Mouse (Mus musculus): ENCODE results near the gene Emp3.

DNA sequence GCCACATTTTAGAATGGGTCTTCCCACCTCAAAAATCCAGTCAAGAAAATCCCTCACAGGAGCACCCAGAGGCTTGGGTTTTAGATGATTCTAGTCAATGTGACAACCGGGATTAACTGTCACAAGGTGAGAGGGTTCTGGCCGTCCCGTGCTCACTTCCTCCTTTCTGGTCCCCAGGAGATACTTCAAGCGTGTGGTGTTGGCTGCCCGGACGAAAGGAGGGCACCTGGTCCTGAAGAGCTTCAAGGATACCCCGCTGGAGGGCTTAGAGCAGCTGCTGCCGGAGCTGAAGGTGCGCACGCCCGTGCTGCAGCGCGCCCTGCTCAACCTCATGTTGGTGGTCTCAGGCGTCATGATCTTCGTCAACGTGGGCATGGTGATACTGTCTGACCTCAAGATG, 12.1 kb downstream of the Emp3 start:
- no peak for TF ChIP-seq NELFE (IDR thresholded peaks at IDR 0.05; ENCODE audit: low read depth, low read length)
- no peak for TF ChIP-seq POLR2A (IDR thresholded peaks at IDR 0.05; ENCODE audit: low read depth, low read length)
- TF ChIP-seq EP300 (IDR thresholded peaks at IDR 0.05; ENCODE audit: low read length): no peak
- TF ChIP-seq CTCF (conservative IDR thresholded peaks at IDR 0.05 in 1 of 2, IDR thresholded peaks at IDR 0.05 in 1 of 2; ENCODE audit: low read depth in 2 of 2, low read length in 2 of 2): no peak
- TF ChIP-seq GABPA (IDR thresholded peaks at IDR 0.05; ENCODE audit: insufficient replicate concordance, low read depth, low read length): no peak
